Mouse (Mus musculus): Measurements from ENCODE around the gene Gm49380. TPM values are rescaled to one million over a fixed set of nuclear protein-coding genes. Genes with fewer than 3 reads are reported as not detected.

The Gm49380 gene
- polyA plus RNA-seq, 1 experiment from 2014 or later: not detected

DNA sequence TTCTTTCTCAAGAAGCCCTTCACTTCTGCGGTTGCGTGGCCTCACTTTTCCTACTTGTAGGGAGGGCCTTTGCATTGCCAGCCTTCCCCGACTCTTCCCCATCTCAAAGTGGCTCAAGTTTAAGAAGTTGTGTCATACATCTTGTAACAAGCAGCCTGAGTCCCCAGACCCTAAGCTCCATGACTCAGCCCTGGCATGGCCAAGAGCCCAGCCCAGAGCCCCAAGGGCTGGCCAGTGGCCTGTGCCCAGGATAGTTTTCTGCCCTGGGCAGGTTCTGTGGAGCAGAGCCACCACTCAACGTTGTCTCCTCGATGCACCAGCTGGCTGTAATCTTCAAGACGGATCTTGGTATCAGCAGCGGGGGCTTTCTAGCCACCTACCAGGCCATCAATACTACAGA lies 8.4 kb downstream of the Gm49380 start:
- Histone ChIP-seq H3K27ac (replicated peaks) (no peak overlapping the region), H3K9ac (no peak overlapping the region), H3K4me1 (replicated peaks) (peaks cover 40% of the 10 kb centered on the region), H3K4me3 (no peak overlapping the region), H3K9me3 (no peaks in the 10 kb centered on the region), H3K4me2 (no peak overlapping the region), H3K36me3 (no peaks in the 10 kb centered on the region), H3K27me3 (no peaks in the 10 kb centered on the region)
- 93% methylated on average over 7 of the region's 7 CpGs for WGBS
- ATAC-seq (ENCODE audit: low FRiP score, low read depth): no peak

DNA sequence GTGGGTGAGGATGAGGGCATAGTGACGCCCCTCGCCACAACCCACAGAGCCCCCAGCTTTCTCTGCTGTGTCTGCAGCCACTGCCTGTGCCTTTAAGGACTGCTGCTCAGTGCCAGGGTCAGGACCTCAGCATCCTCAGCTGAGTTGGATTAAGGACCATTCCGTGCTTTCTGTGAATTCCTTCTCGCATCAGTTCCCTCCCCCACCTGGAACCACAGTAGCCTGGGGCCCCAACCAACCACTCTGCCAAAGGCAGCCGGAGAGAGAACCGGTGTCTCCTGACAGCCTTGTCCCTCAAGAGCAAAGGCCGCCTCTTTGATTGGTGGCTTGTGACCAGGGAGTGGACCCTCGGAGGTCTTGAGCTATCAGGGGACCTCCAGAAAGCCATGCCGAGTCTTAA lies 11.8 kb downstream of the Gm49380 start, which contains the start of gene Mfrp:
Gene Mfrp (plus strand): TSS at position 240 of the 400 bp plus-strand sequence.
- H3K4me2 ChIP-seq: no peak within 1 kb of the TSS
- no peaks in the 10 kb centered on the region for H3K36me3 ChIP-seq
- H3K9ac ChIP-seq: no peak within 1 kb of the TSS
- H3K9me3 ChIP-seq: no peaks in the 10 kb centered on the region
- H3K4me3 ChIP-seq: no peak within 1 kb of the TSS
- 76% methylated on average over 9 of the region's 9 CpGs for WGBS
- no peaks in the 10 kb centered on the region for H3K27me3 ChIP-seq
- ATAC-seq (ENCODE audit: low FRiP score, low read depth): no peak
- no peak within 1 kb of the TSS for H3K27ac ChIP-seq (replicated peaks)
- H3K4me1 ChIP-seq (replicated peaks): peaks cover 10% of the 10 kb centered on the region

DNA sequence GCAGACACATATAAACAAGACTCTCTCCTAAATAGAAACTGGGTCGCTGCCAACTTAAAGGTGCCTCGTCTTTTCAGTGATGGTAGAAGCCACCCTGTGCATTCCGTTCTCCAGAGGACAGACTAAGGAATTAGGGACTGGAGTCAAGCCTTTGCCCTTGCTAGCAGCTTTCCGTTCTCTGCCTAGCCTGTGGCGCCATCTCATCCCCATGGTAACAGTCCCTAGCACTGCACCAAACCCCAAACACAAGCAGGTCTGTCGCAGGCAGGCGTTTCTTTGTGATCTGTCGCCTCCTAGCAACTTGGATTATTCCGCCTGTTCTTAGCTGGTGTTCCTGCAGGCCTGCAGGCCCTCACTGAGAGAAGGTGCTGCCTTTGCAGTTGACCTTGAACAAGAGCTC lies 16.8 kb downstream of the Gm49380 start:
- peak; percentile 65 for ATAC-seq (ENCODE audit: low FRiP score, low read depth)
- H3K4me2 ChIP-seq: no peak overlapping the region
- H3K27me3 ChIP-seq: no peaks in the 10 kb centered on the region
- peak overlapping the region; percentile 66 for H3K27ac ChIP-seq (replicated peaks)
- no peaks in the 10 kb centered on the region for H3K36me3 ChIP-seq
- H3K9ac ChIP-seq: no peak overlapping the region
- H3K9me3 ChIP-seq: no peaks in the 10 kb centered on the region
- no peak overlapping the region for H3K4me3 ChIP-seq
- 12% methylated on average over 9 of the region's 9 CpGs for WGBS
- H3K4me1 ChIP-seq (replicated peaks): peaks cover 13% of the 10 kb centered on the region

DNA sequence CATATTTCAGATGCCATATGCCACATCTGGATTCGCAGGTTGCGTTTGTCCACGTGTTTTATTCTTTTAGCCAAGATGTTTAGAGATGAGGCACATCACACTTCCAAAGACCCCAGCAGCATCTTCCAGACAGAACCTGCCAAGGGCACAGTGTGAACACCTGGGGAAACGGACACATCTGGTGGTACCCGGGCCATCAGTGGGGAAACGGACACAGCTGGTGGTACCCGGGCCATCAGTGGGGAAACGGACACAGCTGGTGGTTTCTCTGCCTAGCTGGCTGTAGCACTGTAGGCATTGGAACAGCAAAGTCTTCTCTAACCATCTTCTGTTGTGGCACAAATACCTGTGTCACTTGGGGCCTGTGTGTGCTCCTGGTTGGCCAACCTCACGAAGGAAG lies 17.5 kb downstream of the Gm49380 start:
- H3K4me2 ChIP-seq: no peak overlapping the region
- no peaks in the 10 kb centered on the region for H3K27me3 ChIP-seq
- H3K36me3 ChIP-seq: no peaks in the 10 kb centered on the region
- peaks cover 13% of the 10 kb centered on the region for H3K4me1 ChIP-seq (replicated peaks)
- no peaks in the 10 kb centered on the region for H3K9me3 ChIP-seq
- 88% methylated on average over 9 of the region's 9 CpGs for WGBS
- H3K9ac ChIP-seq: no peak overlapping the region
- H3K27ac ChIP-seq (replicated peaks): no peak overlapping the region
- no peak for ATAC-seq (ENCODE audit: low FRiP score, low read depth)
- no peak overlapping the region for H3K4me3 ChIP-seq

DNA sequence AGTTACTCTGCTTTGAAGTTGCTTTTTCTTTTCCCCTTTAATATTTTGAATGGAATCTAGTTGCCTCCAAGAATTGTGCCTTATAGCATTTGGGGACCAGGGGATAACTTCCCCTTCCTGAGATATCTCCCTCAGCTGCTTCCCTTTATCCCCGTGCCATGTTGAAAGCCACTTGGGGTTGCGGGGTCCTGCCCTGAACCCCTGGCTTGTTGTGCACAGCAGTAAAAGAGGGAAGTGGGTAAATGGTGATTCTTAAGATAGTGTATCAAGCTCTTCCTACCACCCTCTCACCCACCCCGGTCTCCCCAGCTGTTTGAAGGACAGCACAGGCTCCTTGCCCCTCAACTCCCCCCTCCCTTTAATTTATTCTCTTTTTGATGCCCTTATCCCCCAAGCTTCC lies 18.6 kb downstream of the Gm49380 start:
- H3K4me2 ChIP-seq: no peak overlapping the region
- no peak overlapping the region for H3K4me3 ChIP-seq
- H3K27me3 ChIP-seq: no peaks in the 10 kb centered on the region
- H3K36me3 ChIP-seq: no peaks in the 10 kb centered on the region
- WGBS: 96% methylated on average over 3 of the region's 3 CpGs
- no peak for ATAC-seq (ENCODE audit: low FRiP score, low read depth)
- H3K9me3 ChIP-seq: no peaks in the 10 kb centered on the region
- H3K27ac ChIP-seq (replicated peaks): no peak overlapping the region
- no peak overlapping the region for H3K9ac ChIP-seq
- H3K4me1 ChIP-seq (replicated peaks): peaks cover 13% of the 10 kb centered on the region

DNA sequence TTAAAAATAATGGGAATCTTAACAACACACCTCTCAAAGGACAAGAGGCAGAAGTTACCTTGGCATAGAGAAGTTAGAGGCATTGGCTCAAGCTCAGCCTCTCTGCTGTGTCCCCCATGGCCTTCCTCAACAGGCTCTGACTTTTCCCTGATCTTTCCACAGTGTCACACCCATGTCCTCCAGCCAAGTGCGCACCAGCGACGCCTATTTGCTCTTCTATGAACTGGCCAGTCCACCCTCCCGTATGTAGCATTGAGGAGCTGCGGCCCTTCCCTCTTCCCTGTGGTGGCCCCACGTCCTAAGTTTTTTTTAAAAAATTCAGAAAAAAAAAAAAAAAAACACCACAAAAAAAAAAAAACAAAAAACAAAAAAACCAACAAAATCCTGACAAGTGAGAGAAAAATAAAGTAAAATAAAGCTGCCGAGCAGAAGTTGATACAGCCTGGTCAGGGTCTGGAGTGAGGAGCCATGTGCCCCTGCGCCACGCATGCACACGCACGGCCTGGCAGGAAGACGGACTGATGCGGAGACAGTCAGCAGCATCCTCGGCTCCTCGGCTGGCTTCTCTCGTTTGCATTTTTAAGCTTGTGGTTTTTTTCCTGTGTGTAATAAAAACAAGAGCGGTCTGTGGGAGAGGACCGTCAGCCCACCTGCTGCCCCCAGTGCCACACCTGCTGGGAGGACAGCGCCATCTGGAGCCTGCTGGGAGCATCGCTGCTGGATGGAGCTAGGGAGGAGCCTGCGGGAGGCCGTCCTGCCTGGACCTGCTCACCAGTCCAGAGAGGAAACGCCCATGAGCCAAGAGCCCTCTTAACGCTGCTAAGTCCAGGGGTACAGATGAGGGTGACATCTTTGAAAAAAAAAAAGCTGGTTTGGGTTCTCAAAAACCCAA lies 19.4 kb downstream of the Gm49380 start:
- WGBS: 31% methylated on average over 24 of the region's 24 CpGs
- peak overlapping the region; percentile 29 for H3K4me3 ChIP-seq
- no peak overlapping the region for H3K27ac ChIP-seq (replicated peaks)
- ATAC-seq (ENCODE audit: low FRiP score, low read depth): no peak
- 0 out of 2 replicates have a peak overlapping the region, but pooled peaks have one; percentile 14 for H3K9ac ChIP-seq
- no peaks in the 10 kb centered on the region for H3K9me3 ChIP-seq
- peak overlapping the region; percentile 58 for H3K4me2 ChIP-seq
- H3K27me3 ChIP-seq: no peaks in the 10 kb centered on the region
- peaks cover 13% of the 10 kb centered on the region for H3K4me1 ChIP-seq (replicated peaks)
- H3K36me3 ChIP-seq: no peaks in the 10 kb centered on the region

DNA sequence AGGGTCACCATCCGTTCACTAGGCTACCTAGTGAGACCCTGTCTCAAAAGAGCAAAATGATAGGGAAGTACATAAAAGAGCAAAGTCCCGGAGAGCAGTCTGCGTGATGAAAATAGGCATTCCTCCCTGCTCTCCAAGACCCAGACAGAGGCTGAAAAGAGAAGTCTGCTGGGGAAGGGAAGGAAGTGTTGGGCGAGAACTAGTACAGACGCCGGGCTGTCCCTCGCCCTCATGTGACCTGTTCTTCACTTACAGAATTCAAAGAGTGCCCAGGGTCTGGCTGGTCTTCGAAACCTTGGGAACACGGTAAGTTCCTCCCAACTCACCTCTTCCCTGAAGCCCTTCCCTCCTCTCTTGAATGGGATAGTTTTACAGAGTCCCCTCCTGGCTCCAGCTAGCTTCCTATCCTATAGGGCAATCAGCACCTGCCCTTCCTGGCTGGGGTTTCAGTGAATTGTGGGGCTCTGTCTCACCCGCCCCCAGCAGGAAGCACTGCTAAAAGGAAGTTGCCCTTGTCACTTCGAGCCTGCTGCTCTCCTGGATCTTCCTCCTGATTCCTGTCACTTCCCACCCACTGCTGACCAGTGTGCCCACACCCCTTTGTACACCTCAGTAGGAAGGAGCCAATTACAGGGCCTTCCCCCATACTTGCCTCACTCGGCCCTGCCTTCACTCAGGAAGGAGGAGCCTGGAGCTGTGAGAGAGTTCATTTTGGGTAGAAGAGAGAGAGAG lies 24.3 kb downstream of the Gm49380 start:
- H3K36me3 ChIP-seq: no peaks in the 10 kb centered on the region
- H3K4me3 ChIP-seq: no peak overlapping the region
- H3K4me2 ChIP-seq: no peak overlapping the region
- no peak for ATAC-seq (ENCODE audit: low FRiP score, low read depth)
- H3K27me3 ChIP-seq: peaks cover 15% of the 10 kb centered on the region
- 68% methylated on average over 12 of the region's 12 CpGs for WGBS
- no peak overlapping the region for H3K9ac ChIP-seq
- H3K4me1 ChIP-seq (replicated peaks): peaks cover 30% of the 10 kb centered on the region
- no peaks in the 10 kb centered on the region for H3K9me3 ChIP-seq
- no peak overlapping the region for H3K27ac ChIP-seq (replicated peaks)

DNA sequence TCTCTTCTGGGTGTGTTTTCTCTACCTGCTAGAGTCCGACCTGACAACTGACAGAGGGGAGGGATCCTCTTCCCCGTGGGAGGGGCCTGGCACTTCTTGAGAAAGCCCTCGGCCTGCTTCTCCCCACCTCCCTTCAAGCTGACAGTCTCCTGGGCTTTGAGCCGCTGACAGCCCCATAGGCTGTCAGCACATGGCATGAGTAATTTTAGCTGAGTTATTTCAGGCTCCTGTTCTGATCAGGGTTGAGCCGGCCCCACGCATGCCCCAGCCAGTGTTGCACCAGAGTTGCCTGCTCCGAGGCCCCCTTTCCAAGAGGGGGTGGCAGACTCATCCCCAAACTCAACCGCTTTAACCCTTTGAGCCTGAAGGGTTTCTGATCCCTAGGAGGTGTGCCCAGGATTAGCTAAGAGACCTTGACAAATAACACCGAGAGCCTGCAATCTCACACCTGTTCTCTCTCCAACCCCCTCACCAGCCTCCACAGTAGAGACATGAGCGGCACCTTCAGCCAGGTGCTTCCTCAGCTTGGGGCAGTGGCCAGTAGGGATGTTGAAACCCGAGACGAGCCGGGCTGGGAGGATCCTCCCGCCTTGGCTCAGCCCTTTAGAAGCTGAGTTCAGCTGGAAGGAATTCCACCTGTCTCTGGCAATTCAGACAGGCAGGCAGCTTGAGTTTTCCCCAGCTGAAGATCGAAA lies 25.4 kb downstream of the Gm49380 start:
- Histone ChIP-seq H3K36me3 (no peaks in the 10 kb centered on the region), H3K4me1 (replicated peaks) (peaks cover 34% of the 10 kb centered on the region), H3K9me3 (no peaks in the 10 kb centered on the region), H3K9ac (no peak overlapping the region), H3K4me3 (no peak overlapping the region), H3K27me3 (peaks cover 22% of the 10 kb centered on the region), H3K27ac (replicated peaks) (no peak overlapping the region), H3K4me2 (no peak overlapping the region)
- ATAC-seq (ENCODE audit: low FRiP score, low read depth): no peak
- 18% methylated on average over 15 of the region's 15 CpGs for WGBS

DNA sequence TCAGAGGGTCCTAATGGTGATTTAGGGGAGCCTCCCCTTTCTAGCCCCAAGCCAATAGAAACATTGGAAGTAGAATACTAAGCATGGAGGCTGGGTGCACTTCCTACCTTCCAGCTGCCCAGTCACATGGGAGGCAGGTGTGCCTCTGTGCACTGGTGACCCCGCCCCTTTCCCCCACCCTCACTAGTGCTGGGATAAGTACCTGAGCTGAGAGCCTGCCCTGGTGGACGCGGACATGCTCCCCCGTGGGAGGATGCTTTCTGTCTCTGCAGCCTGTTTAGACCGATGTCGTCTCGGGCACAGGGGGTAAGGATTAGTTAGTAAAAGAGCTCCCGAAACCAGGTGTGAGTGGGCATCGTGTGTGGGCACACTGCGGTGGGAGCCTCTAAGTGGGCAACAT lies 26.3 kb downstream of the Gm49380 start:
- ATAC-seq (ENCODE audit: low FRiP score, low read depth): no peak
- H3K27ac ChIP-seq (replicated peaks): no peak overlapping the region
- H3K9ac ChIP-seq: no peak overlapping the region
- peaks cover 34% of the 10 kb centered on the region for H3K4me1 ChIP-seq (replicated peaks)
- no peak overlapping the region for H3K4me2 ChIP-seq
- H3K4me3 ChIP-seq: no peak overlapping the region
- H3K27me3 ChIP-seq: peaks cover 30% of the 10 kb centered on the region
- no peaks in the 10 kb centered on the region for H3K9me3 ChIP-seq
- no peaks in the 10 kb centered on the region for H3K36me3 ChIP-seq
- WGBS: 55% methylated on average over 10 of the region's 10 CpGs

DNA sequence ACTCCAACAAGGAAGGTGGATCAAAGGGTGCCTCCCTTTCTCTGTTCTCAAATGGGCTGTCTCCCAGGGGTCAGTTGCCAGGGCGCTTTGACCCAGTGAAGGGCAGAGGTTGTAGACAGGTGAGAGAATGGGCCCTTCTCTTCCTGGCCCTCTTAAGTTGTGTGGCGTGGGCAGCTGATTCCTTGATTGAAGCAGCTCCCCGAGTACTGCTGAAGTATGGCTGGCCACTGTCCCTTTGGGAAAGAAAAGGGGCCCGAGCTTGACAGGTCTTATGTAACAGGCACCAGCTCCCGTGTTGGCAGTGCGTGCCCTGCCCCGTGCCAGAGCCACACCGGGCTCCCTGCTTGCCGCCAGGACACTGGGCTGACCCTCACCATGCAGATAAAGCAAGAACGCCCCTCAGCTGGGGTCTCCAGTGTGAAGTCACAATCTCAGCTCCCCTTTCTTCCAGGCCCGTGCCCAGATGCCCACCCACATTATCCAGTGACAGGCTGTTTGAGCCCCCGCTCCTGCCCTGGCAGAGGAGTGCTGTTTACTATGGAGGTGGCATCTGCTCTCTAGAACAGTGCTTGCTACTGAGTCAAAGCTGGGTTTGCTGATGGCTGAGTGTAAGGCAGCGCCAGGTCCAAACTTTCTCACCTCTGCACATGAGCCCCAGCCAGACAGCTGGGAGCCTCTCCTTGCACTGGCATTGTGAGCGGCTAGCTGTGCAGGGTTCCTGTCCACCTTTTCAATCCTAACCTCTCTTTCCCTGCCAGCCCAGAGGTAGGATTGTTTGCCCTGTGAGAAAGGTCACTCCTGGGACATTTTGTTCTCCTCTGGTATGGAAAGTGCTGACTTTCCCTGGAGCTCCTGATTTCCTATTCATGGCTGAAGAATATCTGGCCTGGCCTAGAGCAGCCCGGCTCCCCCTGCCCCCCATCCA lies 27.3 kb downstream of the Gm49380 start:
- Histone ChIP-seq H3K4me2 (peak overlapping the region; percentile 98), H3K27me3 (peaks cover 30% of the 10 kb centered on the region), H3K9ac (no peak overlapping the region), H3K36me3 (no peaks in the 10 kb centered on the region), H3K9me3 (no peaks in the 10 kb centered on the region), H3K27ac (replicated peaks) (no peak overlapping the region), H3K4me1 (replicated peaks) (peaks cover 37% of the 10 kb centered on the region), H3K4me3 (peak overlapping the region; percentile 53; the same call in 1 of the 2 replicates)
- ATAC-seq (ENCODE audit: low FRiP score, low read depth): 0 out of 2 replicates have a peak, but pooled peaks have one; percentile 15
- 61% methylated on average over 15 of the region's 15 CpGs for WGBS

DNA sequence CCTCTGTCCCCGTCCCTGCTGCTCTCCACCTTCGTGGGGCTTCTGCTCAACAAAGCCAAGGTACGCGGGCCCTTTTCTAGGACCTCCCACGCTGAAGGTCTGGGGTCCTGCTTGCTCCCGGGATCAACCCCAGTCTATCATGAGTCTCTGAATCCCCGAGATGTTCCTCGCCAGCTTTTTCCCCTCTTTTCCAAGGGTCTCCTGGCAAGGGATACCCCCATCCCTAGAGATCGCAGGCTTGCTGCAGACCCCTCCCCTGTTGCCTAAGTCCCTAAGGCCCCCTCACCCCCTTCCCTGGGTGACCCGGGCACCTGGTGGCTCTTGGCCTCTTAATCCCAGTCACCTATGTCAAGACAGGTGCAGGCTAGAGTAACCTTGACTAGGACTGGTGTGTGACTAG lies 28.0 kb downstream of the Gm49380 start:
- Histone ChIP-seq H3K4me3 (peak overlapping the region; percentile 53), H3K27ac (replicated peaks) (no peak overlapping the region), H3K4me2 (peak overlapping the region; percentile 98), H3K4me1 (replicated peaks) (peaks cover 40% of the 10 kb centered on the region), H3K27me3 (peaks cover 30% of the 10 kb centered on the region), H3K9me3 (no peaks in the 10 kb centered on the region), H3K9ac (peak overlapping the region; percentile 49), H3K36me3 (no peaks in the 10 kb centered on the region)
- peak; percentile 16; the same call in 1 of the 2 replicates for ATAC-seq (ENCODE audit: low FRiP score, low read depth)
- WGBS: 4% methylated on average over 10 of the region's 10 CpGs
